Mouse (Mus musculus): ENCODE measurements around the gene Dusp1. TPM values are rescaled to one million over a fixed set of nuclear protein-coding genes. Genes with fewer than 3 reads are reported as not detected.

The Dusp1 gene
- polyA plus RNA-seq, 1 experiment = 326 TPM

DNA sequence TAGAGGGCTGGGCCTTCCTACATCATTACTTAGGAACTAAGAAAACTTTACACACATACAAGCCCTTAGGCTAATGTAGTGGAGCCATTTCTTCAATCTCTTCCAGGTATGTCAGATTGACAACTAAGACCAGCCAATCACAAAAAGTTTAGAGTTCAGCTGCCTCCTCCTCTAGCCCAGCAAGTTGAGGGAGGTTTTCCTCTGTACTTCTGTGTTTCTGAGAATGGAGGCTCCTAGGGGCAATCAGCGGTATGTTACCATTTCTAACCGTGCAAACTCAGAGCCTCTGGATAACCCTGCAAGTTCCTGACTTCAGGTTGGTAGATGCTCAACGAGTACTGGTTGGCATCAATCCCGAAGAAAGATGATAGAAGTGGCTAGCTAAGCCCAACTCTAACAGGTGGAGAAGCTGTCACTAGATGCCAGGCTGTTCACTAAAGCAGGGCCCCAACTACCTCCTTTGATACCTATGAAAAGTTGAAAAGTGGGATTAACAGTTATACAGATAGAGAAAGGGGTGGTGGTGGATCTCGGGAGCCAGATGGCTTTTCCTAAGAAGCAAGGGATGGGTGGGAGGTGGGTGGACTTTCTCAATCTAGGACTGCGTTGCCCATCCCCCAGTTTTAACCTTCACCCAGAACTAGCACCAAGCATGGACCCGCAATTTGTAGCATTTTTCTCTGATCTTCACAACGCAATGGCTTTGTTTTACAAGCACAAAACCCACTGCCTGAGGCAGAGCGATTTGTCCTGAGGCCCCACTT, 1.2 kb downstream of the Dusp1 start:
- Histone ChIP-seq H3K27ac (replicated peaks; ENCODE audit: low read depth, low read length) (peak overlapping the region; percentile 90), H3K4me3 (ENCODE audit: insufficient read depth, low read depth, low read length) (peak overlapping the region; percentile 65), H3K4me1 (ENCODE audit: control insufficient read depth, insufficient read depth, insufficient read length, low read length) (peaks cover 15% of the 10 kb centered on the region)

DNA sequence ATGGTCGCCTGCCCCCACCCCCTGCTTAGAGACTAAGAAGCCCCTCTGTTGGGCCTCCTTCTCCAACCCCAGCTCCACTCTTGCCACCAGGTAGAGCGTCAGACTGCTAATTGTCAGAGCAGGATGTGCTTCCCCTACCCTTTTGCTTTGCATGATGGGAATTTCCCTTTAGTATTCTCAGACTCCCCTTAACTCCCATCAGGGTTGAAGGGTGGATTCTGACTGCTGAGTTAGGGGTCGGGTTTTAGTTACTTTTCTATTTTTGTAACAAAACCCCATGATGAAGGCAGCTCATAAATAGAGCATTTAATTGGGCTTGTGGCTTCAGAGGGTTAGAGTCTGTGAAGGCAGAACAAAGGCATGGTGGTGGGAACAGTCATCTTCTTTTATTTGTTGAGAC, 8.9 kb downstream of the Dusp1 start:
- peaks cover 5% of the 10 kb centered on the region for H3K4me1 ChIP-seq (ENCODE audit: control insufficient read depth, insufficient read depth, insufficient read length, low read length)
- H3K4me3 ChIP-seq (ENCODE audit: insufficient read depth, low read depth, low read length) = no peak overlapping the region
- no peak overlapping the region for H3K27ac ChIP-seq (replicated peaks; ENCODE audit: low read depth, low read length)

DNA sequence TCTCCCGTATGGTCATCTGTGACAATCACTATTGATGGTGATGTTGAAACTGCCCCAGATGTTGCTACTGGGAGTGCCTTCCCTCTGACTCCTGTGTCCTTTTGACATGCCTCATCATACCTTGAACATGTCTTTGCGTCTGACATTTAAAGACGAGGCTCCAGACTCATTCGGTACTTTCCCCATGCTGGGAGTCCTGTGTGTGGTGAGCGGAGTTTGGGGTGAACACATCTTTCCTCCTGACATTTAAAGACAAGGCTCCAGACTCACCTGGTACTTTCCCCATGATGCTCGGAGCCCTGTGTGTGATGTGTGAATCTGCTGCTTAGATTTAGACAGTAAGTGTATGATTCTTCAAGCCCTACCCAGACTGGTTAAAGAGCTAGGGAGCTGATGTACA, 10.8 kb downstream of the Dusp1 start:
- Histone ChIP-seq H3K4me3 (ENCODE audit: insufficient read depth, low read depth, low read length) (no peak overlapping the region), H3K27ac (replicated peaks; ENCODE audit: low read depth, low read length) (no peak overlapping the region), H3K4me1 (ENCODE audit: control insufficient read depth, insufficient read depth, insufficient read length, low read length) (peaks cover 5% of the 10 kb centered on the region)

DNA sequence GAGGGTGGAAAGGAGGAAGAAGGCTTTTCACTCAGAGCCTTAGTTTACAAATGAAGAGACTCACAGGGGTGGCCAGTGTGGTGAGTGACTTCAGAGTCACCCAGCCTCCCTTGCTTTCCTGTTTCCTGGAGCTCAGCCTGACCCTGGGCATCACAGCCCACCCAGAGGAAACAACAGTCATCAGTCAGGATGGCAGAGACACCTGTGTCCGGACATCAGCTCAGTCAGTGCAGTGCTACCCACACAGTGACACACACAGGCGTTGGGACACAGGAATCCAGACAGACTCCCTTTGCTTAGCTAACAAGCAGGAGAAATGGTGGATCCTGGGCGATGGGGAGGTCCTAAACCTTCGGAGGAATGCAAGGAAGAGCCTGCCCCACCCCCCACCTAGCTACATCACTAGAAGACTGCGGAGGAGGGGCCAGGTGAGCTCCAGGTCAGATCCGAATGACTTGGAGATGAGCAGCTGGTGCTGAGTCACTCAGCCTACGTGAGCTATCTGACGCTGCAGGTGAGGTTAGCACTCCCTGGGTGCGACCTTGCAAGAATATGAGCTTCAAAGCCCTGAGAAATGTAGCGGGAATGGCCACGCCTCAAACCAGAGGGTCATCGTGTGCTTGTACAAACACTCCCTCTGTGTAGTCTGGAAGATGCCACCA, 12.6 kb downstream of the Dusp1 start:
- H3K4me1 ChIP-seq (ENCODE audit: control insufficient read depth, insufficient read depth, insufficient read length, low read length) = peaks cover 8% of the 10 kb centered on the region
- peak overlapping the region; percentile 66 for H3K27ac ChIP-seq (replicated peaks; ENCODE audit: low read depth, low read length)
- no peak overlapping the region for H3K4me3 ChIP-seq (ENCODE audit: insufficient read depth, low read depth, low read length)

DNA sequence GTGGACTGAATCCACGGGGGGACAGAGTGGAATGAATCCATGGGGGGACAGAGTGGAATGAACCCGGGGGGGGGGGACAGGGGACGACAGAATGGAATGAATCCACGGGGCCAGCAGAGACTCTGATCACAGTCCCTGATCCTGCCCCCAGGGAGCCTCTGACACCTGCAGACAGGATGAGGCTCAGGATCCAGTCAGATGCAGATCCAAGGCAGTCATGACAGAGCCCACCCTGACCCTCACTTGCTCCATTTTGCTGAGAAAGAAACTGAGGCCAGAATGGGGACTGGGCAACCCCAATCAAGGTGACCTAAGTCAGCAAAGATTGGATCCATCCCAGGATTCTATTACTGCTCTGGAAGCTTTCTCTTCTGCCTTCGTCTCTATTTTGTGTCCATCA, 13.4 kb downstream of the Dusp1 start:
- H3K4me1 ChIP-seq (ENCODE audit: control insufficient read depth, insufficient read depth, insufficient read length, low read length) = peaks cover 8% of the 10 kb centered on the region
- H3K27ac ChIP-seq (replicated peaks; ENCODE audit: low read depth, low read length) = peak overlapping the region; percentile 66
- no peak overlapping the region for H3K4me3 ChIP-seq (ENCODE audit: insufficient read depth, low read depth, low read length)

DNA sequence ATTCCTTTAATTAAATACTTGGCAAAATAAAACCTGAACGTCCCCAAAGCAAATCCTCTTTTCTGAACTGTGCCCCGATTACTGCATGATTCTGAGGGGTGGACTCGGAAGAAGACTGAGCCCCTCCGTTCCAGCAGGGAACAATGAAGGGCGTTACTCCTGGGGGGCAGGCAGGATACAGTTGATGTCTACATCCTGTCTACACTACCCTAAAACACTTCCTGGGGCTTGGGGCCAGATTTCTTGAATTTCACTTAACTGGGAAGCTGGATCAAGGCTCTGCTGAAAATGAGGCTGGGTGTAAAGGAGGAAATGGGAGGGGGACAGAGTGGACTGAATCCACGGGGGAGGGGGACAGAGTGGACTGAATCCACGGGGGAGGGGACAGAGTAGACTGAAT, 14.2 kb downstream of the Dusp1 start:
- H3K4me1 ChIP-seq (ENCODE audit: control insufficient read depth, insufficient read depth, insufficient read length, low read length) = peaks cover 8% of the 10 kb centered on the region
- H3K4me3 ChIP-seq (ENCODE audit: insufficient read depth, low read depth, low read length) = peak overlapping the region; percentile 32
- peak overlapping the region; percentile 97 for H3K27ac ChIP-seq (replicated peaks; ENCODE audit: low read depth, low read length)

DNA sequence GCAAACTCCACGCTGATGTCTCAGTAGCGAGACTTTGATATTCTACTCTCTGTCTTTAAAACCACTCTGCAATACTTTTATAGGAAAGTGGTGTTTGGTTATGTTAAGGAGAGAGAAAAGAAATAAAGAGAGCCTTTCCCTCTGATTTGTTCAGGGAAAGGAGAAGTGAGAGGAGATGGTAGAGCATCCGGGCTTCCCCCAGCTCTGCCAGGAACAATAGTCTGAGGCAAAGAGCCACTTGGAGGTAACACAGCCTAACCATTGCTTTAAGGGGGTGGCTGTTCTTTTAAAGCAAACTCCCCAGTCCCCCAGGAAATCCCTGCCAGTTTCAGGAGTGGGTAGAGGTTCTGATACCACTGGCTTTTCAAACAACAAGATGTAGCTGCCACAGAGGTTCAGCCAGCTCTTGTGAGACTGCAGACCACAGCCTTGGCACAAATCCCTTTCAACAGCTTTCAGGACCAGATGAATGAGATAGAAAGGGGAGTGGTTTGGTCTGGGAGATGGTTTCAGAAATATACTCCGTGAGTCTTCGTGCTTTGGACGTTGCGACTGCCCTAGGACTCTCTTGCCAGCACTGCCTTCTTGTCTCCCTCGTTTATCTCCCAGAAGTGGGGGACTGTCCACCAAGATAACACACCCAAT, 17.5 kb downstream of the Dusp1 start:
- Histone ChIP-seq H3K4me1 (ENCODE audit: control insufficient read depth, insufficient read depth, insufficient read length, low read length) (peaks cover 8% of the 10 kb centered on the region), H3K27ac (replicated peaks; ENCODE audit: low read depth, low read length) (peak overlapping the region; percentile 35), H3K4me3 (ENCODE audit: insufficient read depth, low read depth, low read length) (no peak overlapping the region)

DNA sequence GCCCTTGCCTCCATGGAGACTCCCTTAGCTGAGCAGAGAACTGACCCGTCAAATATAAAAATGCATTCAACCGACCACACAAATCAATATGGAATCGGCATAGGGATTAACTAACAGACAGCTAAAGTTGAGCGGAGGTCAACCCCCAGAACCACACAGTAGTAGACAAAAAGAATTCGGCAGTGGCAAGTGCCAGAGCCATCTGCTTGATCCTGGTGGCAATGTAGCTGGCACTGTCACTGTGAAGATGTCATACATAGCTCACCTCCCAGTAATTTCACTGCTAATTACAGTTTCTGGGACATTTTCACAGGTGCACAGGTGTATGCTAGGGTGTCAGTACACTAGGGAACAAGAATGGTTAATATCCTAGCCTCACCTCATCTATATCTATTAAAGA, 21.8 kb downstream of the Dusp1 start:
- H3K4me3 ChIP-seq (ENCODE audit: insufficient read depth, low read depth, low read length) = no peak overlapping the region
- peaks cover 4% of the 10 kb centered on the region; the same call in 1 of the 2 replicates for H3K4me1 ChIP-seq (ENCODE audit: control insufficient read depth, insufficient read depth, insufficient read length, low read length)
- no peak overlapping the region for H3K27ac ChIP-seq (replicated peaks; ENCODE audit: low read depth, low read length)

DNA sequence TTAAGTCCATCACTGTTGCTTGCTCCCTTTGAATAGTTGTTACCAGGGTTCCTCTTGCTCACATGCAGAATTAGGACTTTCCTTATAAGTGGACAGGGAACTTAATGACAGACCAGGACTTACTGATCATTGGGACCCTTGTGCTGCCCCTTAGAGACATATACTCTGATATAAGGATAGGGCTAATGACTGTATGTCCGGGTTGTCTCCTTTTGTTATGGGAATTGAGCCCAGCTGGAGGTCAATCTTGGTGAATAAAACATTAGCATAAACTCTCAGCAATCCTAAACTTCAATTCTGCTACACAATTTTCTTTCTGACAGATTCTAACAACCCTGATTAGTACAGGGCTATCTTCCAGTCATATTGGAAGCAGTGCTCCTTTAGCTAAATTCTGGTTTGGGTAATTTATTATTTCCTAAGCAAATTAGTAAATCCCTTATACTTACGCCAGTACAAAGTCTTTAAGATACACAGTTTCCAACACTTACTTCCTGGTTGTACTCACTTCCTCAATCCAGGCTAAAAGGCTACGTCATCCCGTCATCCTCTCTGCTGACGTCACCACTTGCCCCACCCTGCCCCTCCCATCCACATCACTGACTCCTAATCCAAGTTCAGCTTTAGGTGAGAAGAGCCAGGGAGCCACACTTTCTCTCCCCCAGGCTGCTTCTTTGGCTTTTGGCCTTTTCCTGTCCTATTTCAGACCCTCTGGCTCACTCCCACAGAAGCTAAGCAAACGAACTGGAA, 24.0 kb downstream of the Dusp1 start:
- no peaks in the 10 kb centered on the region; the same call in 1 of the 2 replicates for H3K4me1 ChIP-seq (ENCODE audit: control insufficient read depth, insufficient read depth, insufficient read length, low read length)
- H3K4me3 ChIP-seq (ENCODE audit: insufficient read depth, low read depth, low read length) = no peak overlapping the region
- H3K27ac ChIP-seq (replicated peaks; ENCODE audit: low read depth, low read length) = peak overlapping the region; percentile 36; the same call in 1 of the 2 replicates

DNA sequence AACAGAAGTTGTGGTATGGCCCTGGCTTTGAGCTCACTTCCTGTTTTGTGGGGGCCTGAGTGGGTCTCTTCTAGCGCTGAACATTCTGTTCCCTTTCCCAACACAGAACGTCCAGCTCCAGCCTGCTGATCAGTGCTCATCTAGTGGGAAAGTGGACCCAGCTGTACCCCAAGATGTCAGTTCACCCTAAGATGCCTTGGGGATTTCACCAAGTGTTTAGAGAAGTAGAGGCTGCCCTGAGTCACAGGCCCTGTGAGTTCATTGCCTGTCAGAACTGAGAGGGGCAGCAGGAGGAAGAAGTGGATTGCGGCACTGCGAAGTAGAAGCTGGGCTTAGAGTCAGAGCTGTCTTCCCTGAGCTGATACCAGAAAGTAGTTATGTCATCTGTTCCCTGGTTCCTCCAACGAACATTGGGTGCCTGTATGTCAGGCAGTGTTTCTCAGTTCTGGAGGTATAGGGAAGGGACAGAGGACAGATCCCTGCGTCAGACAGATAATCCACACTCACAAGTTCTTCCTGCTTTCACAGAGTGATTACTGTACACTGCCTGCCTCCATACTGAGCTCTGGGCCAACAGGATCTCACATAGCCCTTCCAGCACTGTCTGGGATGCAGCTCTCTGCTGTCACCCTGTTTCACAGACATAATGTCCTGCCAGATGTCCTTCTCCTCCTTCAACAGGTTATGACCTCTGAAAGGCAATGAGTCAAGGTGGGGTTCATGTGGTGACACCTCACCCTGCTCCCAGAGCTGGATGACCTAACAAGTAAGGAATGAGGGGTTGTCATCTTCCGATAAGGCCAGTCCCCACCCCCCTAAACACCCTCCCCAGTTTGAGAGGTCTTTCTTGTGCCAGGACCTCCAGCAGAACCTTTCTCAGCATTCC, 26.4 kb downstream of the Dusp1 start:
- Histone ChIP-seq H3K27ac (replicated peaks; ENCODE audit: low read depth, low read length) (peak overlapping the region; percentile 78), H3K4me3 (ENCODE audit: insufficient read depth, low read depth, low read length) (no peak overlapping the region), H3K4me1 (ENCODE audit: control insufficient read depth, insufficient read depth, insufficient read length, low read length) (peaks cover 9% of the 10 kb centered on the region)

DNA sequence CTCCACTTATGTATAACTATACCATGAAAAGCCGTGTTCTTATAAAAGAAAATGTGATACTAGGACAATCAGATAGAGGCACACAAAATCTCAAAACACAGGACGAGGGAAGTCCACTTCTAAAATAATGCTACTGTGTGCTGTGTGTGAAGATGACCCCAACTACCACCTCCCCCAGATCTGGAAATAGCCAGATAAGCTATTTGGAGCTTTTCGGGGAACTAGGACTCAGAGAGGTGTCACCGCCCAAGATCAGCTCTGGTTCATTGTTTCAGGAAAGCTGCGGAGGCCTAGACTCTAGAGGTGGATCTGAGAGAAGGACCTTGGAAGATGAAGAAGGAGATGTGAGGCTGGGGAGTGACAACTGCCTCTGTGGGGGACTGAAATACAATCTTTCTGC, 27.2 kb downstream of the Dusp1 start:
- H3K4me1 ChIP-seq (ENCODE audit: control insufficient read depth, insufficient read depth, insufficient read length, low read length) = peaks cover 17% of the 10 kb centered on the region
- H3K27ac ChIP-seq (replicated peaks; ENCODE audit: low read depth, low read length) = peak overlapping the region; percentile 78
- H3K4me3 ChIP-seq (ENCODE audit: insufficient read depth, low read depth, low read length) = no peak overlapping the region

DNA sequence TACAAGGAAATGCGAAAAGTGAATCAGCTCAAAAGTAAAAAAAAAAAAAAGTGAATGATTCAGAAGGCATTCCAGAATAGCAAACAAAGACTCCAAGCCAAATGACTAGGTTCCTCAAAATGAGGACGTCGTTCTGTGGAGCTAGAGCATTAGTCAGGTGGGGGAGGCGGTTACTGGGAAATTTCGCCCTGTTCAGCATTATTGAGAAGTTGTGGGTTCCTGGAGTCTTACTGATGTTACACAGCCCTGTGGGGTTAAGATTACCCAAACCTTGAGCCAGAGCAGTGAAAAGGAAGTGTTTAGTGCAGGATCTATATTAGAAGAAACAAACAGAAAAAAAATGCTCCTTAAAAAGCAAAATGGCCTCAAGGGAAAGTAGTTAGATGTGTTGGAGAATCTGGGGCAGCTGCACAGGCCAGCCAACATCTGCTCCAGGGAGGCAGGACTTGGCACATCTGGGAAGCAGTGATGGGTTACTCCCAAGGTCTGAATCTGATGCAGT, 28.0 kb downstream of the Dusp1 start:
- Histone ChIP-seq H3K27ac (replicated peaks; ENCODE audit: low read depth, low read length) (peak overlapping the region; percentile 70), H3K4me1 (ENCODE audit: control insufficient read depth, insufficient read depth, insufficient read length, low read length) (peaks cover 23% of the 10 kb centered on the region), H3K4me3 (ENCODE audit: insufficient read depth, low read depth, low read length) (no peak overlapping the region)

DNA sequence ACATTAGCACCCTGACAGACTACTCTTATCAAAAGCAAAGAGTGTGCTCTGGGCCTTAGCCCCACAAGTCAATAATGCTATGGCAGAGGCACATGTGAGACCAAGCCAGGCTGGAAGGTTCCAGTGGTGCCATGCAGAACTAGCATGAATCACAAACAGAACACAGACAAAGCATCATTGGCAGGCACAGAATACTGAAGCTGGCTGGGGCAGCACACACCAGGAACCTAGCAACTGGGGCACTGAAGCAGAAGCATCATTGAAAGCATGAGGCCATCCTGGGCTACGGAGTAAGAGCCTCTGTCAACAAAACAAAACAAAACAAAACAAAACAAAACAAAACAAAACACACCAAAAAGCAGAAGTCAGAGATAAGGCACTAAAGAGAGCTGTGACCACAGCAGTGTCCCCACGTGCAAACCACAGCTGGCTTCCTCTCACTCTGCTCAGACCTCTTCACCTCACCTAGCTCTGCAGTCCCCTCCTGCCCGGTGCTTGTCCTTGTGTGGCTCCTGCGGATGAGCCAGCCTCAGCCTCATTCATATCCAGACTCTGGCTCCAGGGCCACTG, 29.4 kb downstream of the Dusp1 start:
- peaks cover 28% of the 10 kb centered on the region for H3K4me1 ChIP-seq (ENCODE audit: control insufficient read depth, insufficient read depth, insufficient read length, low read length)
- H3K27ac ChIP-seq (replicated peaks; ENCODE audit: low read depth, low read length) = peak overlapping the region; percentile 68; the same call in 1 of the 2 replicates

More for the DNA sequence above, 29.4 kb downstream of the Dusp1 start:
- no peak overlapping the region for H3K4me3 ChIP-seq (ENCODE audit: insufficient read depth, low read depth, low read length)

Measured in brown adipose tissue, adult 24 weeks (tissue).